Mouse (Mus musculus) CH12.LX (cell line): ENCODE data around the gene Amotl1. TPM values are rescaled to one million over a fixed set of nuclear protein-coding genes. Genes with fewer than 3 reads are reported as not detected.

ENCODE experiments used
- DNase-seq: peaks from one replicate; pipeline ENCODE4 v3.0.0-alpha.2; 2013; ENCODE audit errors: extremely low read depth
- H3K27ac ChIP-seq: 2 replicates; pipeline ENCODE4 v1.5.1; 2012; ENCODE audit warnings: low read depth, mild to moderate bottlenecking, control low read depth, moderate library complexity; ENCODE audit not compliant: insufficient read depth
- H3K27me3 ChIP-seq: replicated peaks from 2 replicates; pipeline ENCODE3; 2012; ENCODE audit warnings: inconsistent platforms
- H3K36me3 ChIP-seq, 2 experiments: replicated peaks in 1 of 2; 2 replicates each; pipeline versions ENCODE3 to v1.6.1; 2012; ENCODE audit warnings: inconsistent platforms in 1 of 2, low read length in 1 of 2, mild to moderate bottlenecking in 1 of 2, mixed read lengths in 1 of 2, moderate library complexity in 1 of 2; ENCODE audit not compliant: control insufficient read depth in 1 of 2, insufficient read depth in 1 of 2
- H3K4me1 ChIP-seq, 2 experiments: 2 replicates each; pipeline ENCODE4 v1.6.1; 2012; ENCODE audit warnings: inconsistent platforms in 1 of 2, moderate library complexity in 1 of 2; ENCODE audit not compliant: insufficient read depth in 2 of 2, control insufficient read depth in 1 of 2
- H3K4me2 ChIP-seq: 2 replicates; pipeline ENCODE4 v1.6.1; 2012; ENCODE audit warnings: low read depth, mild to moderate bottlenecking, control low read depth; ENCODE audit not compliant: poor library complexity, insufficient read depth, severe bottlenecking
- H3K4me3 ChIP-seq, 3 experiments: fragments of 150-350 bp in 1 of 3; sonication (generic) in 1 of 3; replicated peaks in 1 of 3; 2 replicates each; pipeline versions ENCODE3 to v1.5.1; 2011 to 2012; ENCODE audit warnings: low read depth in 2 of 3, low read length in 2 of 3, mild to moderate bottlenecking in 2 of 3, moderate library complexity in 2 of 3, control low read depth in 1 of 3, improper control_type of control experiment in 1 of 3, inconsistent platforms in 1 of 3, mixed read lengths in 1 of 3; ENCODE audit not compliant: poor library complexity in 1 of 3
- H3K79me2 ChIP-seq: replicated peaks from 2 replicates; pipeline ENCODE4 v1.6.1; 2012; ENCODE audit warnings: mild to moderate bottlenecking, moderate library complexity; ENCODE audit not compliant: control insufficient read depth, poor library complexity, insufficient read depth, severe bottlenecking; ENCODE audit errors: extremely low read depth
- H3K9ac ChIP-seq: 2 replicates; pipeline ENCODE4 v1.6.1; 2012; ENCODE audit warnings: low read depth, mild to moderate bottlenecking, control low read depth, moderate library complexity; ENCODE audit not compliant: insufficient read depth
- H3K9me3 ChIP-seq: replicated peaks from 2 replicates; pipeline ENCODE3; 2012; ENCODE audit warnings: low read length, inconsistent platforms, mixed read lengths
- BHLHE40 ChIP-seq: IDR thresholded peaks from 2 replicates; pipeline ENCODE4 v1.6.1; 2011; ENCODE audit warnings: mild to moderate bottlenecking, low read depth, low read length, improper control_type of control experiment
- E2F4 ChIP-seq: IDR thresholded peaks from 2 replicates; pipeline ENCODE4 v1.6.1; 2011; ENCODE audit warnings: low read depth, low read length, improper control_type of control experiment; ENCODE audit not compliant: insufficient replicate concordance
- ELF1 ChIP-seq: IDR thresholded peaks from 2 replicates; pipeline ENCODE4 v1.6.1; 2014; ENCODE audit warnings: low read depth, mild to moderate bottlenecking, inconsistent platforms, low read length, improper control_type of control experiment
- ETS1 ChIP-seq: conservative IDR thresholded peaks from 2 replicates; pipeline ENCODE4 v1.6.1; 2012; ENCODE audit warnings: low read depth, mild to moderate bottlenecking, inconsistent platforms, low read length, improper control_type of control experiment, moderate library complexity
- GABPA ChIP-seq: IDR thresholded peaks from 2 replicates; pipeline ENCODE4 v1.6.1; 2012; ENCODE audit warnings: low read depth, low read length, improper control_type of control experiment, inconsistent platforms; ENCODE audit not compliant: insufficient replicate concordance
- JUND ChIP-seq: conservative IDR thresholded peaks from 2 replicates; pipeline ENCODE4 v1.6.1; 2011; ENCODE audit warnings: low read depth, low read length, improper control_type of control experiment
- MAX ChIP-seq: IDR thresholded peaks from 2 replicates; pipeline ENCODE4 v1.6.1; 2011; ENCODE audit warnings: low read length, improper control_type of control experiment
- MAZ ChIP-seq: IDR thresholded peaks from 2 replicates; pipeline ENCODE4 v1.6.1; 2012; ENCODE audit warnings: low read depth, mild to moderate bottlenecking, inconsistent platforms, low read length, improper control_type of control experiment, moderate library complexity
- MEF2A ChIP-seq: IDR thresholded peaks from 2 replicates; pipeline ENCODE4 v1.6.1; 2014; ENCODE audit warnings: low read depth, mild to moderate bottlenecking, inconsistent platforms, low read length, improper control_type of control experiment, borderline replicate concordance
- MXI1 ChIP-seq: IDR thresholded peaks from 2 replicates; pipeline ENCODE4 v1.6.1; 2011; ENCODE audit warnings: mild to moderate bottlenecking, low read depth, low read length, improper control_type of control experiment
- NELFE ChIP-seq: IDR thresholded peaks from 2 replicates; pipeline ENCODE4 v1.6.1; 2011; ENCODE audit warnings: low read depth, low read length, improper control_type of control experiment
- NRF1 ChIP-seq: IDR thresholded peaks from 2 replicates; pipeline ENCODE4 v1.6.1; 2014; ENCODE audit warnings: low read depth, mild to moderate bottlenecking, inconsistent platforms, low read length, improper control_type of control experiment, moderate library complexity
- POLR2A ChIP-seq: IDR thresholded peaks from 2 replicates; pipeline ENCODE4 v1.6.1; 2011; ENCODE audit warnings: low read depth, mild to moderate bottlenecking, improper control_type of control experiment, low read length
- POLR2AphosphoS2 ChIP-seq: IDR thresholded peaks from 2 replicates; pipeline ENCODE4 v1.6.1; 2011; ENCODE audit warnings: low read depth, low read length, improper control_type of control experiment
- RCOR1 ChIP-seq: conservative IDR thresholded peaks from 2 replicates; pipeline ENCODE4 v1.6.1; 2012; ENCODE audit warnings: low read depth, mild to moderate bottlenecking, inconsistent platforms, low read length, improper control_type of control experiment
- SIN3A ChIP-seq: IDR thresholded peaks from 2 replicates; pipeline ENCODE4 v1.6.1; 2012; ENCODE audit warnings: low read length, improper control_type of control experiment, inconsistent platforms
- SMC3 ChIP-seq: IDR thresholded peaks from 2 replicates; pipeline ENCODE4 v1.6.1; 2011; ENCODE audit warnings: low read depth, low read length, improper control_type of control experiment
- TCF12 ChIP-seq: IDR thresholded peaks from 2 replicates; pipeline ENCODE4 v1.6.1; 2014; ENCODE audit warnings: low read depth, mild to moderate bottlenecking, inconsistent platforms, low read length, improper control_type of control experiment
- USF2 ChIP-seq: conservative IDR thresholded peaks from 2 replicates; pipeline ENCODE4 v1.6.1; 2011; ENCODE audit warnings: low read depth, low read length, improper control_type of control experiment
- ZMIZ1 ChIP-seq: IDR thresholded peaks from 2 replicates; pipeline ENCODE4 v1.6.1; 2012; ENCODE audit warnings: low read depth, mild to moderate bottlenecking, inconsistent platforms, low read length, improper control_type of control experiment
- ZNF384 ChIP-seq: IDR thresholded peaks from 2 replicates; pipeline ENCODE4 v1.6.1; 2012; ENCODE audit warnings: low read depth, low read length, improper control_type of control experiment, inconsistent platforms
- dilution Hi-C: fragments of 300-500 bp; cut with MboI; formaldehyde crosslinking; loops from 2 replicates; pipeline ENCODE4 v1.14.3; 2020; ENCODE audit warnings: low sequenced_read_pairs; ENCODE audit not compliant: extremely low pct_unique_long_range_greater_than_20kb, extremely low pct_ligation_motif_present
- in situ Hi-C: fragments of 300-500 bp; cut with MboI; formaldehyde crosslinking; loops from 3 replicates; pipeline ENCODE4 v1.14.3; 2019; ENCODE audit warnings: low sequenced_read_pairs, low pct_ligation_motif_present, low pct_unique_long_range_greater_than_20kb, mixed read lengths
- polyA plus RNA-seq: library from polyadenylated mRNA; unstranded; fragments of >175 nt; gene quantifications from 2 replicates; pipeline ENCODE4 v1.2.1, GENCODE M21; 2012; ENCODE audit warnings: low read depth; ENCODE audit not compliant: insufficient read length
- total RNA-seq, 2 experiments: library from RNA; depleted of rRNA; stranded (reverse); fragments of 300-350 nt in 1 of 2; fragments of >200 nt in 1 of 2; gene quantifications; 2 replicates each; pipeline ENCODE4 v1.2.3; 2012 to 2014

The Amotl1 gene
- total and polyA plus RNA-seq, 3 experiments: 0.93 to 2.7 (median 1.2) TPM

DNA sequence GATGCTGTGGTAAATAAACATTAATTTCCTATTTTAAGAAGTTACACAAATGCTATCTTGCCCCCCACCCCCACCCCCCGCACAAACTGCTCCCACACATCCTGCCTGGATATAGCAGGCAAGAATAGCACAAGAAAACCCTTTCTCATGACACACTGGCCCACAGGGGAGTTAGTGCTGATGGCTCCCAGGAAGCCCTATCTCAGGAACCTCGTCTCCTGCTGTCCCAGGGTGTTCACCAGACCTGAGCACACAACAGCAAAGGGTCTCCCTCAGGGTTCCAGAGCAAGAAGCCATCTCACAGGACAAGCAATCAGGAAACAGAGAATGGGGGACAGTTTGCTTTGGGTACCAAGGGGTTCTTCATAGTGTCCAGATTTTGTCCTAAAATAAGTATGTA, 17.3 kb downstream of the Amotl1 start:
- dilution Hi-C loops: no loop called here
- in situ Hi-C loops: loop anchor here (5.0 kb wide), 1 partner anchor 35 kb away; no protein-coding TSS in a partner anchor
- no peak for DNase-seq

DNA sequence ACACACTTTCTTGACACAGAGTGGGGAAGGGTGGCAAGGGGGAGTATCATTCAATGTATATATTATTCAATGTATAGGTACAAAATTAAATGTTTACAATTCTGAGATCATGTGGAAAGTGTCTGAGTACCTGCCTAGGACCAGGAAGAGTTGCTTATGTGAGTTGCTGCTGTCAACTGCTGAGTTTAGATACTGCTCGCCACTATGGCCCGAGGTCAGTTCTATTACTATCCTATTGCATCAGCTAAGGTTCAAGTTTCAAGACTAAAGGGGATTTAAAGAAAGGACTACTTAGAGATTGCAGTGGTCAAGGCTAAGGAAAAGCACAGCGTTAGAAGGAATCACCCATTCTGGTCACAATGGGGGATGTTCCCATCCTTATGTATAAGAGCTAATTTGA, 18.9 kb downstream of the Amotl1 start:
- in situ Hi-C loops: loop anchor here (5.0 kb wide), 1 partner anchor 34 kb away; no protein-coding TSS in a partner anchor
- Histone ChIP-seq H3K79me2 (no peaks in the 10 kb centered on the region), H3K4me1 (peaks cover 8 to 12% of the 10 kb centered on the region in 2 experiments; a peak in 2 of 4 replicates), H3K9ac (no peak overlapping the region), H3K36me3 (no peaks in the 10 kb centered on the region), H3K27me3 (no peaks in the 10 kb centered on the region), H3K9me3 (no peaks in the 10 kb centered on the region), H3K4me2 (no peak overlapping the region), H3K27ac (no peak overlapping the region), H3K4me3 (no peak overlapping the region)
- dilution Hi-C loops: no loop called here
- DNase-seq: no peak
- TF ChIP-seq BHLHE40: no peak

More for the DNA sequence above, 17.3 kb downstream of the Amotl1 start:
- no peaks in the 10 kb centered on the region for H3K27me3 ChIP-seq
- H3K27ac ChIP-seq: no peak overlapping the region
- no peaks in the 10 kb centered on the region for H3K9me3 ChIP-seq
- no peak overlapping the region for H3K9ac ChIP-seq
- H3K4me1 ChIP-seq: peaks cover 19 to 28% of the 10 kb centered on the region in 2 experiments
- no peak overlapping the region for H3K4me2 ChIP-seq
- no peaks in the 10 kb centered on the region for H3K79me2 ChIP-seq
- H3K4me3 ChIP-seq: no peak overlapping the region
- no peaks in the 10 kb centered on the region for H3K36me3 ChIP-seq
- no peak for TF ChIP-seq E2F4
- TF ChIP-seq ELF1: no peak
- no peak for TF ChIP-seq USF2
- no peak for TF ChIP-seq MXI1
- TF ChIP-seq MAX: no peak
- no peak for TF ChIP-seq NRF1
- no peak for TF ChIP-seq RCOR1

DNA sequence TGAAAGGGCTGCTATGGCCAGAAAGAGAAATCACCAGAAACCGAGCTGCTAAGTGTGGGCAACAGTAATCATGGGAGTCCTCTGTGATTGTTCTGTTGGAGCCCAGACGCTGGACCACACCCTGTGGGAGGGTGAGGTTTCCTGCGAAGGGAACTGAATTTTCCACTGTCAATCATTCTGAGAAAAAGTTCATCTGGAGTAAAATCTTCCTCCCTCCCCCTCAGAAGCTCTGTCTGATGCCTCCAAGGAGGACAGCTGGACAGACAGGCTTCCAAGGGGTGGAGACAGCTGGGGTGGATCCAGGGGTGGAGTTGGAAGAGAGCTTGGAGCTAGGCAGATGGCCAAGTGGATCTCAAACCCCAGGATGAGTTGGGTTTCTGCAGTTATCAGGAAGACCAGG, 19.8 kb downstream of the Amotl1 start:
- Histone ChIP-seq H3K4me2 (no peak overlapping the region), H3K4me1 (peaks cover 9 to 11% of the 10 kb centered on the region in 2 experiments; a peak in 3 of 4 replicates), H3K9me3 (no peaks in the 10 kb centered on the region), H3K79me2 (no peaks in the 10 kb centered on the region), H3K9ac (no peak overlapping the region), H3K27me3 (no peaks in the 10 kb centered on the region), H3K36me3 (no peaks in the 10 kb centered on the region), H3K4me3 (no peak overlapping the region), H3K27ac (no peak overlapping the region)
- in situ Hi-C loops: loop anchor here (5.0 kb wide), 1 partner anchor 33 kb away; no protein-coding TSS in a partner anchor
- dilution Hi-C loops: no loop called here
- no peak for TF ChIP-seq POLR2A
- TF ChIP-seq E2F4: no peak
- no peak for TF ChIP-seq JUND
- no peak for TF ChIP-seq ZNF384
- no peak for TF ChIP-seq SIN3A
- no peak for TF ChIP-seq RCOR1
- TF ChIP-seq ETS1: no peak
- no peak for TF ChIP-seq MEF2A
- no peak for TF ChIP-seq BHLHE40
- TF ChIP-seq NELFE: no peak
- no peak for TF ChIP-seq GABPA
- no peak for TF ChIP-seq MAZ
- TF ChIP-seq POLR2AphosphoS2: no peak
- no peak for TF ChIP-seq ZMIZ1
- no peak for TF ChIP-seq ELF1
- TF ChIP-seq SMC3: no peak
- no peak for TF ChIP-seq TCF12
- no peak for DNase-seq
